Mouse (Mus musculus) granulocyte monocyte progenitor cell, adult 5-6 weeks (primary cell): ENCODE results near the gene Lsamp. TPM values are rescaled to one million over a fixed set of nuclear protein-coding genes. Genes with fewer than 3 reads are reported as not detected.
"Not testable (repeated sequence)": the region's sequence is repeated elsewhere in the genome, so short reads cannot be mapped to it uniquely, and the experiment has no call there.

ENCODE experiments used
- ATAC-seq: replicated peaks from 2 replicates; pipeline ENCODE4 v1.8.0; 2016; ENCODE audit warnings: mild to moderate bottlenecking, moderate TSS enrichment, inconsistent platforms; ENCODE audit not compliant: poor library complexity, severe bottlenecking
- total RNA-seq, 2 experiments: library from RNA; stranded (forward) in 1 of 2; stranded (reverse) in 1 of 2; fragments of 200-712, 200-1000 nt in 1 of 2; fragments of >200 nt in 1 of 2; fragmentation: Nextera tagmentation in 1 of 2; gene quantifications; 2 replicates each; pipeline ENCODE4 v1.2.3; 2014 to 2017

Gene Lsamp
- total RNA-seq, 2 experiments from 2014 or later: not detected

- ATAC-seq: no peak
Observed at GRCm38 (mm10) chr16:40466596-40466995, 482.4 kb downstream of the Lsamp start.

GRCm38 (mm10) chr16:40470946-40471345 lies 486.8 kb downstream of the Lsamp start:
- no peak for ATAC-seq

- ATAC-seq: no peak
Observed at GRCm38 (mm10) chr16:40471967-40472366, 487.8 kb downstream of the Lsamp start.

DNA sequence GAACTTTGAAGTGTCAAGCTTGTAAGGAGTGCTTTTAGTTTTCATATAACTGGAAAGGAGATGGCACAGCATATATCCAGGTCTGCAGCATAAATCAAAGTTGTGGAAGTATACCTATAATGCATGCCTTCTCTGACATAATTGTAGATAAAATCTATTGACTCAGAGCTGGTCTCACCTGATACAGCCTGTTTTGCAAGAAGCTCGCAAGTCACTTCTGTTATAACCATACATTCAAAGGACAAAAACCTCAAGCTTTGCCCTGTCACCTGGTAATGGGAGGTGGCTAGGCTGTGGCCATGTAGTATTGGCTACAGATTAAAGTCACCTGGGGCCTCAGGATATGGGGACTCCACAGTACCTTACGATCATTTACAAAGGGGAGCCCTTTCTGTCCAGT lies 507.4 kb downstream of the Lsamp start:
- ATAC-seq: no peak

DNA sequence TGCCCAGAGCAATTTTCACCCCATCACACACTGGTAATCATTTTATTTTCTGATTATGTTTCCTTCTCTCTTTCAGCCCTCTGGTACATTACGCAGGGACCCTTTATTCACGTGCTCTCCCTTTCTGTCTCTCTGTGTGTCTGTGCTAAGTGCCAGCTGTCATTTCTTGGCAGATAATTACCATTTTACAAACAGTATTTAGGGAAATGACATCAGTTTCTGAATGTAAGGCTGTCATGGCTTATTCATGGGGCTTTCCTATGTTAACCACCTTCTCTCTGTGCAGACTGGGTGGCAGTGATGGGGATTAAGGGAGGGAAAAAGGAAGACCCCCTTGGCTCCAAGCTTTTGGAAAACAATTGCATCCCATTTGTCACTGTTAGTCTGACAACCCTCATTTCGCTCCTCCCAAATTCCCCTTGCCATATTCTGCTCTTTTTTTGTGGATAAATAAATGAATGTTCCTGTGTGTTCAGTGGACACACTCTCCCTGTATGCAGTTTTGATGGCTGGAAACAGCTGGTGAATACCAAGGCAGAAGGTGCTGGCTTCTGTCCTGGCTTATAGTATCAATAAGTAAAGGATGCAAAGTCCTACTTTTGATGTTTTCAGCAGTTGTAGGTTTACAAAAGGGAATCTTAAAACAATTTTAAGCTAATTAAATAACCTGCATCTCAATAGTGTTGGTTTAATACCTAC lies 520.2 kb downstream of the Lsamp start:
- no peak for ATAC-seq

- ATAC-seq: no peak
Observed at GRCm38 (mm10) chr16:40509146-40510030, 525.2 kb downstream of the Lsamp start.

DNA sequence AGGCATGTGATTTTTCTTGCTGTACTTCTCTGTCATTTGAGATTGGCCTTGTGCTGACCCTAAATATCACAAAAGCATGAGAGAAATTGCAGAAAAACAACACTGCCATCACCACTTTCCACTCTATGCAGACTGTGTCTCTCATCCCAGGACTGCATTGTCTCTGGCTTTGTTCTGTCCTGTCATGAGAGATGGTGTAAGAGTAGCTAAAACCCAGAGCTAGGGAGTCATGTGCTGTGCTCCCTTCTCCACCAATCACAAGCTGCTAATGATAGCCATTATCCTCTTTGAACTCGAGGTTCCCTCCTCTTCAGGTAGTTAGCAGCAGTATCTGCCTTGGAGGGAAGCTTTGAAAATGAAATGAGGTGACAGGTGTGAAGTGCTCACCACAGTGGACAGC lies 552.6 kb downstream of the Lsamp start:
- ATAC-seq: no peak

DNA sequence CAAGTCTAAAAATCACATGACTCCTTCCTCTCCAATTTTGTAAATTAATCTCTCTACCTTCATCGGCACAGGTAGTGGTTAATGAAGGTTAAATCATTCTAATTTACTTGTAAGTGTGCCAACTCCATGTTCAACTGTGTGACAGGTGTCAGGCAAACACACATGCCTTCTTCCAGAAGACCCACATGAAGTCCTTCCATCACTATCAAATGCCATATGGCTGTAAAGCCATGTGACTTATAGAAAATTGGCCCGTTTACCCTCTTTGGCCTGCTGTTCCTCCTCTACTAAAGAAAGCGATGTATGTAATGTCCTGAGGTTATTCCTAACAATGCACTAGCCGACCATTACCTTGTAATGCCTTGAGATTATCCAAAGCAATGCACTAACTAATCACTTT lies 565.5 kb downstream of the Lsamp start:
- ATAC-seq: no peak

DNA sequence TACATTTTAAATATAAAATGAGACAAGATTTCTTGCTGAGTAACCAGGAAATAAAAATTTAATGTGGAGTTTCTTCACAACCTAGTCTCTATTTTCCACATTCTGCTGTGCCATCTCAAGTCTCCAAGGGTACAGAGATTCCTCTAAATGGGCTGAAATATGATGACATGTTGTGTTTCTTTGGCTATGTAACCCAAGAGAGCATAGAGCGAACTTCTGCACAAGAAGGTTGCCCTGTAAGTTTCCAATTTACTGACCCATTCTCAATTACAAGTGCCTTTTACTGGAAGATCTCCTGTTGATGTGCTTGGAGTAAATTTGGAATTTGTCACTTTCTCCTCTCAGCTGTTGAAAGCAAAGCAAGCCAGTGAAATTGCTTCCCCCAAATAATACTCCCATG lies 571.4 kb downstream of the Lsamp start:
- no peak for ATAC-seq

DNA sequence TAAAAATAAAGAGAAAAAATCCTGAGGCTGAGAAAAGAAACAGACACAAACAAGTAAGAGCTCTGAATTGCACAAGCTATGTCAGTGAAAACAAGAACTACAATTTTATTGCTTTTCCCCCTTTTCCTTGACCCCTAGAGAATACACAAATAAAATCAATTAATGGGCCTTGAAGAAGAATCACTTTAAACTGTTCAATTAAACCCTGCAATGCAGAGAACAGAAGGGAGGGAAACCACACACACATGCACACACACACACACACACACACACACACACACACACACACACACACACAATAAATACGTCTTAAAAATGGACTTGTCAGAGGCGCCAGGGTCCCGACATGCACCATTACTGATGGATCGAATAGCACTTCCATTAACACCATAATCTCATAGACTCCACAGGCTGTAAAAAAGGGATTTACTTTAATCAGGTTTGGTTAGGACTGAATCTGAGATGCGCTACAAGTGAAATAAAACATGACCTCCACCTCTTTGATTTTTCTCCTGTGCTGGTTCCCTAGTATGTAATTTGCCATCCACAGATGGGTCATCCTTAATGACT lies 573.6 kb downstream of the Lsamp start:
- ATAC-seq: no peak

- no peak for ATAC-seq
Observed at GRCm38 (mm10) chr16:40567431-40567941, 583.3 kb downstream of the Lsamp start.

- ATAC-seq: no peak
Observed at GRCm38 (mm10) chr16:40572085-40572745, 588.1 kb downstream of the Lsamp start.

- ATAC-seq: no peak
Observed at GRCm38 (mm10) chr16:40582076-40582475, 597.9 kb downstream of the Lsamp start.

GRCm38 (mm10) chr16:40593161-40593560 lies 609.0 kb downstream of the Lsamp start:
- ATAC-seq: no peak

- ATAC-seq: no peak
Observed at GRCm38 (mm10) chr16:40601431-40602387, 617.5 kb downstream of the Lsamp start.

- no peak for ATAC-seq
Observed at GRCm38 (mm10) chr16:40607509-40607908, 623.3 kb downstream of the Lsamp start.

GRCm38 (mm10) chr16:40616697-40617096 lies 632.5 kb downstream of the Lsamp start:
- ATAC-seq: not testable (repeated sequence)

- 0 out of 2 replicates have a peak, but pooled peaks have one; percentile 25 for ATAC-seq
Observed at GRCm38 (mm10) chr16:40621086-40621485, 636.9 kb downstream of the Lsamp start.

GRCm38 (mm10) chr16:40627159-40627558 lies 643.0 kb downstream of the Lsamp start:
- no peak for ATAC-seq
